Mouse (Mus musculus): ENCODE data around the gene Rnft1. TPM values are rescaled to one million over a fixed set of nuclear protein-coding genes. Genes with fewer than 3 reads are reported as not detected.

Gene Rnft1
- polyA plus RNA-seq, 1 experiment from 2014 or later: 17.6 TPM

GRCm38 (mm10) chr11:86545556-86545955 lies 61.1 kb downstream of the Rnft1 start:
- ATAC-seq (ENCODE audit: low read depth): no peak
- peak overlapping the region; percentile 92 for H3K27ac ChIP-seq (ENCODE audit: low read length)
- H3K4me1 ChIP-seq (ENCODE audit: control insufficient read depth, low read depth, low read length): peaks cover 21% of the 10 kb centered on the region
- WGBS (ENCODE audit: insufficient replicate concordance): 59% methylated on average over 8 of the region's 8 CpGs
- H3K9ac ChIP-seq (ENCODE audit: low read depth, low read length): peak overlapping the region; percentile 68
- H3K4me3 ChIP-seq (ENCODE audit: low read depth, low read length): peak overlapping the region; percentile 95
- no peaks in the 10 kb centered on the region for H3K9me3 ChIP-seq (replicated peaks; ENCODE audit: control insufficient read depth, low read length)
- no peaks in the 10 kb centered on the region for H3K27me3 ChIP-seq (ENCODE audit: control insufficient read depth, insufficient read depth, low read depth, low read length)
- peaks cover 4% of the 10 kb centered on the region; the same call in 1 of the 2 replicates for H3K36me3 ChIP-seq (ENCODE audit: control insufficient read depth, insufficient read depth)
- peak overlapping the region; percentile 71 for H3K4me2 ChIP-seq (ENCODE audit: low read depth, low read length)

DNA sequence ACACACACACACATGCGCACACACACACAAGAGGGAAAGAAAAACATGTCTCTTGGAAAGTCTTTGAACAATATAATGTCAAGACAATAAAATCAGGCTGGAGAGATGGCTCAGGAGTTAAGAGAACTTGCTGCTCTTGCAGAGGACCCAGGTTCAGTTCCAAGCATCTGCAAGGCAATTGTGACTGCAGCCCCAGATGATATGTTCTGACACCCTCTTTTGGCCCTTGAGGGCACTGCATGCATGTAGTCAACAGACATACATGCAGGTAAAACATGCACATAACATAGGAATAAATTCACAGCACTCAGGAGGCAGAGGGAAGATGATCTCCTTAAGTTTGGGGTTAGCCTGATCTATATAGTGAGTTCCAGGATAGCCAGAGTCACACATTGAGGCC lies 63.0 kb downstream of the Rnft1 start:
- no peak overlapping the region for H3K4me2 ChIP-seq (ENCODE audit: low read depth, low read length)
- H3K27ac ChIP-seq (ENCODE audit: low read length): no peak overlapping the region

More for the DNA sequence above, 63.0 kb downstream of the Rnft1 start:
- WGBS (ENCODE audit: insufficient replicate concordance): 100% methylated on average over 1 of the region's 1 CpGs
- H3K4me3 ChIP-seq (ENCODE audit: low read depth, low read length): no peak overlapping the region
- ATAC-seq (ENCODE audit: low read depth): no peak
- no peaks in the 10 kb centered on the region for H3K9me3 ChIP-seq (replicated peaks; ENCODE audit: control insufficient read depth, low read length)
- H3K27me3 ChIP-seq (ENCODE audit: control insufficient read depth, insufficient read depth, low read depth, low read length): no peaks in the 10 kb centered on the region
- no peak overlapping the region for H3K9ac ChIP-seq (ENCODE audit: low read depth, low read length)
- peaks cover 7% of the 10 kb centered on the region; the same call in 1 of the 2 replicates for H3K36me3 ChIP-seq (ENCODE audit: control insufficient read depth, insufficient read depth)
- peaks cover 12% of the 10 kb centered on the region for H3K4me1 ChIP-seq (ENCODE audit: control insufficient read depth, low read depth, low read length)

Other genes starting within 250 kb of the Rnft1 start
- 9.6 TPM in 2 replicates for gene Ints2, start 227.1 kb upstream of the Rnft1 start, polyA plus RNA-seq (2015; fragmentation: Nextera tagmentation; extraction: Ambion mirVana)
- 3.0 and 3.5 TPM in 2 replicates for gene Med13, start 127.1 kb upstream of the Rnft1 start, polyA plus RNA-seq (2015; fragmentation: Nextera tagmentation; extraction: Ambion mirVana)
- gene Rps6kb1, start 60.1 kb downstream of the Rnft1 start, polyA plus RNA-seq (2015; fragmentation: Nextera tagmentation; extraction: Ambion mirVana): 21.1 and 22.0 TPM in 2 replicates
- gene Tubd1, start 60.3 kb downstream of the Rnft1 start, polyA plus RNA-seq (2015; fragmentation: Nextera tagmentation; extraction: Ambion mirVana): 8.8 TPM in 2 replicates
- gene Vmp1, start 199.2 kb downstream of the Rnft1 start, polyA plus RNA-seq (2015; fragmentation: Nextera tagmentation; extraction: Ambion mirVana): 77.5 and 87.3 TPM in 2 replicates
- gene Ptrh2, start 199.3 kb downstream of the Rnft1 start, polyA plus RNA-seq (2015; fragmentation: Nextera tagmentation; extraction: Ambion mirVana): 13.3 and 13.7 TPM in 2 replicates

Data from liver, embryonic 16.5 days (tissue).